Mouse (Mus musculus) brown adipose tissue, adult 24 weeks (tissue): ENCODE measurements at regions not wholly inside any gene's neighbourhood (a gene's known extent, or its start where the extent isn't known, plus 50 kb on each side); places are given as distances from the start of the nearest gene placed in this dataset.

Source experiments
- H3K27ac ChIP-seq: fragments of 200-500 bp; replicated peaks from 2 replicates; pipeline ENCODE4 v1.5.1; 2012; ENCODE audit warnings: low read depth, mild to moderate bottlenecking, low read length
- H3K4me1 ChIP-seq: fragments of 200-500 bp; 2 replicates; pipeline ENCODE4 v1.6.1; 2012; ENCODE audit warnings: low read length, mixed read lengths; ENCODE audit not compliant: control insufficient read depth, insufficient read depth, insufficient read length
- H3K4me3 ChIP-seq: fragments of 200-500 bp; 2 replicates; pipeline ENCODE4 v1.5.1; 2012; ENCODE audit warnings: low read depth, mild to moderate bottlenecking, low read length, moderate library complexity; ENCODE audit not compliant: insufficient read depth

DNA sequence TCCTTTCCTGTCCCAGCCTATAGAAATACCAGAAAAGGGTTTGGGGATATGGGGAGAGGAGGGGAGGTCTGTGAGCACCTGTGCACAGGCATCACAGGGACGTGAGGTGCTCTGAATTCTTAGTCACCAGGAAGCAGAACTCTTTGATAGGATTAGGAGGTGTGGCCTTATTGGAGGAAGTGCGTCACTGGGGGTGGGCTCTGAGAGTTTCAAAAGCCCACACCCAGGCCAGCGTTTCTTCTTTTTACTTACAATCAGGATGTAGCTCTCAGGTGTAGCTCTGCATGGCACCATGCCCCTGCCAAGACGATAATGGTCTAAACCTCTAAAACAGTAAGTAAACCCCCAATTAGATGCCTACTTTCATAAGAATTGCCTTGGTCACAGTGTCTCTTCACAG is 162.6 kb upstream of the Ank start:
- H3K4me1 ChIP-seq, result no peaks in the 10 kb centered on the region
- H3K27ac ChIP-seq, result no peak overlapping the region
- H3K4me3 ChIP-seq, result no peak overlapping the region

DNA sequence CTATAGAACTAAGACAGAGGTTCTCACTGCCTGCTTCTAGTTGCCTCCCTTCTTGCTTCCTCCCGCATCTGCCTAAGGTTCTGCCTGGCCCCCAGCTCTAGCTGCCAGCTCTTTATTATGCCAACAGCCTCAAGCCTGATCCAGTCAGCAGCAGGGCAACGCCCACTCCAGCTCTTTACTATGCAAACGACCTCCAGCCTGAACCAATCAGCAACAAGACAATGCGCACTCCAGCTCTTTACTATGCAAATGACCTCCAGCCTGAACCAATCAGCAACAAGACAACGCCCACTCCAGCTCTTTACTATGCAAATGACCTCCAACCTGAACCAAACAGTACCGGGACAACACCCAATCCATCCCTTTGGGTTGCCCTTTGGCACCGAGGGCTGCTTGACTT is 162.2 kb upstream of the Ank start:
- Histone ChIP-seq H3K4me3 (no peak overlapping the region), H3K4me1 (no peaks in the 10 kb centered on the region), H3K27ac (no peak overlapping the region)

DNA sequence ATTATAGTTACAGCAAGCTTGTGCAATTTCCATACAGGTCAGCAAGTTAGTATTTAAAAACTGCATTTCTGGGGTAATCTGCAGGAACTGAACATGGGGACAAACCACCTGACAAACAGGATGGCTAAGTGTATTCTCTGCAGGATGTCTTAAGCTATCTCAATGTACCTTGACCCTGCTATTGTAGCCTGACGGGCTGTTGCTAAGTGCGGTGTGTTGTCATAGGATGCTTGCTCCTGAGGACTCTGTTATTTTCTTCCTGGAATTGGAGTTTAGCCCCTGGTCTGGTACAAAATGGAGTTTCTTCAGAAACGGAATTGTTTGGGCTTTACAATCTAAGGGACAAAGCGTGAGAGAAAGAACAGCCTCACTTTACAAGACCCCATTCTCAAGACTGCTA is 161.4 kb upstream of the Ank start:
- H3K4me3 ChIP-seq, result no peak overlapping the region
- H3K27ac ChIP-seq, result no peak overlapping the region
- no peaks in the 10 kb centered on the region for H3K4me1 ChIP-seq

- Histone ChIP-seq H3K27ac (no peak overlapping the region), H3K4me1 (no peaks in the 10 kb centered on the region), H3K4me3 (no peak overlapping the region)
Observed at GRCm38 (mm10) chr15:27308639-27309038, 157.8 kb upstream of the Ank start.

GRCm38 (mm10) chr15:27315964-27316745 is 150.3 kb upstream of the Ank start:
- no peak overlapping the region for H3K27ac ChIP-seq
- no peaks in the 10 kb centered on the region for H3K4me1 ChIP-seq
- H3K4me3 ChIP-seq, result no peak overlapping the region

- Histone ChIP-seq H3K4me3 (no peak overlapping the region), H3K27ac (no peak overlapping the region)
Observed at GRCm38 (mm10) chr15:27316746-27317129, 149.7 kb upstream of the Ank start.

DNA sequence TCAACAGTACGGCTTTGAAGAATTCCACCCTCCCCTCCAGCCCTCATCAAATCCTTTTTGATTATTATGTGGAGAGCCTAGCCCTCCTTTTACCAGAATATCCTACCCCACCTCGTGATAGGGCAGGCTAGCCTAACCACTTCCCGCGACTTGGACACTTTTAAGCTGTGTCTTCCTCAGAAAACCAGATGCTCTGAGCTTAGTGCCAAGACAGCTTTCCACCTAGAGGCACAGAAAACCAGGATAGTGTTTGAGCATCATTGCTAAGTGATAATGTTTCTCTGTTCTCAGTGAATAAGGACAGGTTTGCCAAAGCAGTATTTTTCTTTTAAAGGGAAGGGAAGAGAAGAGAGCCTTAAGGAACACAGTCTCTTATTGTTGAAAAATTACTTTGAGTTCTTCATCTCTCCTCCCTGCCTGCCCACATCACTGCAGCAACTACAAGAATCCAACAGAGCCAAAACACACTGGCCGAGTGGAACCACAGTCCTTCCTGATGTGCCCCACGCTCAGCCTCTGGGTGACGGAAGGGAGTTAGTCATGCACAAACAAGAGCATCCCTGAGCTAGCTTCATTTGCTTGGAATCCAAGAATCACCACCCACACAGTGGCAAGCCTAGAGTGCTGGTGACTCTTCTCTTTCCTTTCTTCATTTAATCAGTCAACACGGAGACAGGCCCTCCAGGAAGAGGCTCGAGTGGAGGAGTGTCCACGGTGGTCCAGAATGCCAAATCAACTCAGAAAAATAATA is 144.4 kb upstream of the Ank start:
- Histone ChIP-seq H3K4me1 (no peaks in the 10 kb centered on the region), H3K27ac (no peak overlapping the region), H3K4me3 (no peak overlapping the region)

More at GRCm38 (mm10) chr15:27316746-27317129, 149.7 kb upstream of the Ank start:
- no peaks in the 10 kb centered on the region for H3K4me1 ChIP-seq

GRCm38 (mm10) chr15:27325847-27326548 is 140.5 kb upstream of the Ank start:
- no peak overlapping the region for H3K27ac ChIP-seq
- no peaks in the 10 kb centered on the region for H3K4me1 ChIP-seq
- H3K4me3 ChIP-seq, result no peak overlapping the region

GRCm38 (mm10) chr15:27326549-27326876 is 140.0 kb upstream of the Ank start:
- H3K4me1 ChIP-seq, result no peaks in the 10 kb centered on the region
- no peak overlapping the region for H3K27ac ChIP-seq

DNA sequence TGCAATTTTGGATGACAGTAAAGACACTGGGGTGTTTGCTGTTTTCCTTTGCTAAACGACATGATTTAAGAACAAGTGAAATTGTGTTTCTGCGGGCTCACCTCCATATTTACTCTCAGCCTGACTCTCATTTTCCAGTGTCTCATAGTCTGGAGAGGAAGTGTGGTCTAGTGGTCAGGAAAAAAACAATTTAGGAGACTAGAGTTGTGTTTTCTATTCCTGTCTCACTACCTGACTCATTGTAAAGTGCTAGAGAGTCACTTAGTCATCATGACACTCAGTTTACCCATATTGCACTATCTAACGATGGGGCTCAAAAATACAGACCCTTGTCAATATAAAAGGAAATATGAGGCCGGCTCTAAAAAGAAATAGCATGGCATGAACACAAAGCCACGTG is 138.7 kb upstream of the Ank start:
- Histone ChIP-seq H3K27ac (no peak overlapping the region), H3K4me3 (no peak overlapping the region), H3K4me1 (no peaks in the 10 kb centered on the region)

More at GRCm38 (mm10) chr15:27326549-27326876, 140.0 kb upstream of the Ank start:
- H3K4me3 ChIP-seq, result no peak overlapping the region

- Histone ChIP-seq H3K4me3 (no peak overlapping the region), H3K4me1 (no peaks in the 10 kb centered on the region), H3K27ac (no peak overlapping the region)
Observed at GRCm38 (mm10) chr15:27328441-27328840, 138.0 kb upstream of the Ank start.

GRCm38 (mm10) chr15:27340070-27340469 is 126.4 kb upstream of the Ank start:
- H3K27ac ChIP-seq, result no peak overlapping the region
- H3K4me1 ChIP-seq, result no peaks in the 10 kb centered on the region

DNA sequence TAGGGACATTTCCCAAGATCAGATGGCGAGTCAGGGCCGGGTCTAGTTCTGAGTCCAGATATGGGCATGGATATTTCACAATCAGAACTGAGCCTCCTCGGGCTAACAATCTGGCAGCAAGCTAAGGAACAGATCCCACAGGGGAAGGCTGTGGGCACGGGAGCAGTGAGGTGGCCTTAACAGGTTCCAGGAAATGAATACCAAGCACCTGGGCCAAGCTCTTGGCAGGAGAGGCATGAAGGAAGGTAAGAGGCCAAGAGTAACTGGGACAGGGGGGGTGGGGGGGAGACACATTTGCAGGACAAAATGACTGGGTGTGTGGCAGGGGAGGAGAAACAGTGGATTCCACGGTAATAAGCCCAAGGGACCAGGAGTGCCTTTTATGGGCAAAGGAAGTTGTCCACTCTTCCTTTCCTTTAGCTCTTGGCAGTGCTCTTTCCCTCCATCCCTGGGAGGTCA is 124.9 kb upstream of the Ank start:
- no peak overlapping the region for H3K27ac ChIP-seq
- H3K4me1 ChIP-seq, result no peaks in the 10 kb centered on the region
- H3K4me3 ChIP-seq, result no peak overlapping the region

More at GRCm38 (mm10) chr15:27340070-27340469, 126.4 kb upstream of the Ank start:
- H3K4me3 ChIP-seq, result no peak overlapping the region

DNA sequence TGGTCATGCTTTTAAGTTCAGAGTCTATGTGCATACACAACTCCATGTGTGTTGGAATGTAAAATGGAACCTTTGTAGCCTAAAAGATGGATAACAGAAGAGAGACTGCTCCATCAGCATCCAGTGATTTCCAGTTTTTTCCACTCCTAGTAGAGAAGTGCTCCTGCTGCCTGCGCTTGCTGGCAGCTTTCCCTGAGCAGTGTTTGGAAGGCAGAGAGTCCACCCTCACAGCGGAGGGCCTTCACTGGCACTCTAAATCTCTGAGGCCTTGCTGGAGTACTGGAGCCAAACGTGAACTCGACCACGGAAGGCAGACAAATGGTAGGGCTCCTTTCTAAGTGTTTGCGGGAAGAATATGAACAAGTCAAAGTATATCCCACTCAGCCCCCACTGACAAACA is 108.0 kb upstream of the Ank start:
- no peak overlapping the region for H3K4me3 ChIP-seq
- no peak overlapping the region for H3K27ac ChIP-seq
- no peaks in the 10 kb centered on the region for H3K4me1 ChIP-seq

DNA sequence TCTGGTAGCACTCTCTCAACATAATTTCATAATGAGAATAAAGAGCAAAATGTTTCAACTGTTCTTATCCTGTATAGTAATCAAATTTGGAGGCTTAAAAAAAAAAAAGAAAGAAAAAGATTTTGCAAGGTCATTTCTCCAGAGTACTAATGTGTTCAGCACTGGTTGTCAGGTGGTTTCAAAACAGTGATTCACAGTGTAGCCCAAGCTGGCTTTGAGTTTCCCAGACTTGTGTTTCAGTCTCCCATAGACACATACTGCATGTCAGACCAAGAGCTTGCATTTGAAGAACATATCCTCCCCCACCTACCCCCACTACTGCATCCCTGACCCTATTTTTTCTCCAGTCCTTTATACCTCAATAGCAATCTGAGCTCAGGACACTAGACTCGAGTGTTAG is 107.2 kb upstream of the Ank start:
- H3K4me3 ChIP-seq, result no peak overlapping the region
- H3K27ac ChIP-seq, result no peak overlapping the region
- no peaks in the 10 kb centered on the region for H3K4me1 ChIP-seq
